Mouse (Mus musculus) megakaryocyte progenitor cell, adult 5-6 weeks (primary cell): ENCODE measurements around the gene Crebbp. TPM values are rescaled to one million over a fixed set of nuclear protein-coding genes. Genes with fewer than 3 reads are reported as not detected.
A peak's percentile ranks its signal among the peaks of the same experiment; 100 is the strongest.
"Not testable (repeated sequence)": the region's sequence is repeated elsewhere in the genome, so short reads cannot be mapped to it uniquely, and the experiment has no call there.

Experiments
- ATAC-seq: replicated peaks from 2 replicates; pipeline ENCODE4 v1.8.0; 2016; ENCODE audit warnings: mild to moderate bottlenecking, moderate TSS enrichment, inconsistent platforms; ENCODE audit not compliant: poor library complexity
- total RNA-seq, 2 experiments: library from RNA; stranded (forward) in 1 of 2; stranded (reverse) in 1 of 2; fragments of 157-497, 149-512 nt in 1 of 2; fragments of 200-1000 nt in 1 of 2; gene quantifications; 2 replicates each; pipeline versions ENCODE4 v1.2.3 to v1.2.4; 2015 to 2017

Gene Crebbp
- total RNA-seq, 2 experiments from 2014 or later: 11.5 to 45.4 TPM

DNA sequence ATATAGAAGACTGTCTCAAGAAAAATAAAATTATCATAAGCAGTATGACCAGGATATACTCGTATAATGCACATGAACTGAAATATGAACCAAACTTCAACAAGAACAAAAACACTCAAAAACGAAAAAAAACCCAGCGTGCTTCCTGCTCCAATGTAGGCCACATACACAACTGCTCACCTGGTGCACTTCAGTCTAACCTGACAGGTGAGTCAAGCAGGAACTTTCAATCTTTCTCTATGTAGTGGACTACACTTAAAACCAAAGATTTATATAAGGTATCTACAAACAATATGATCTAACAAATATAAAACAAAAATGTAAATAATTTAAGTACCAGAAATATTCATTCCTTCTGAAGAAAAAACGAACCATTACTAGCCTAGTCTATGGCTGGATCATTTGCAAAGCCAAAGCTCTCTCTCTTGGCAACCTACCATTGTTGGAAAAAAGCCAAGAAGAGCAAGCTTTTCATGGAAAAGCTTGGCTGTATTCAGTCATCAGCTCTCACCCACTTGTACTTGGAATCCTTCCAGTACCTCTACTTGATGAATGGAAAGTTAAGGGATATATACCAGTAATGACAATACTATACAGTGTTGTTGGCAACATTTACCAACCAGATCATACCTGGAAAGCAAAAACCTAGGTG lies 53.4 kb downstream of the Crebbp start:
- ATAC-seq: no peak

DNA sequence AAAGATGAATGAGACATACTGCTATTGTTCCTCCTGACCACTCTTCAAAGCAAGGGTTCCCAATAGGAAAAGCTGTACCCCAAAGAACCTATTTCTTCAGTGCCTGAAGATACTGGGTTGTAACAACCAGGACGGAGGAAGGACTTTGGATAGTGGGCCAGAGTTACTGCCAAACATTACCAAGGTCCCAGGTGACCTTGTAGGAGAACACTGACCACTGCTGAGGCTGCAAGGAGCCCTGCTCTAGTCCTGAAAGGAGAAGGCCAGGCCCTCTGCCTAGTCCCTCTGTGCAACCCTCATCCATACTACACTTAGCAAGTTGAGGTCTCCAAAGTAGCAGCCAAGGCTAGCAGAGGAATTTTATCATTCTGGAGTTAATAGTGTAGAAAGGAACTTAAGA lies 60.7 kb downstream of the Crebbp start:
- ATAC-seq: no peak

DNA sequence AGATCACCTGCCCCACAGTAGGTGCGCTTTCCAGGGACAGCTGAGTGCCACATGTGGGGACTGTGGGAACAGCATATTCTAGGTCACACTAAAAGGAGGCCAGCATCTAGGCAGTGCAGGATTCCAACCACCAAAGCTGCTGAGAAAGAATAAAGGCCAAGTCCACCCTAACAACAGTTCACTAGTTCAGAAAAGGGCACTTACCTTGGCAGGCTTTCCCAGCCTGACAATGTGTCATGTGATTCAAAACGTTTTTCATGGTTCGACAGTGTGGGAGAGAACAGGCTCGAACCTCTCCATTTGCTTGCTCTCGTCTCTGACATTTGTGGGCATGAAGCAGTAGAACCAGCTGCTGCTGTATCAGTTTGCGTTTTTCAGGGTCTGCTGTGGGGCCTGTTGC lies 75.3 kb downstream of the Crebbp start:
- no peak for ATAC-seq

DNA sequence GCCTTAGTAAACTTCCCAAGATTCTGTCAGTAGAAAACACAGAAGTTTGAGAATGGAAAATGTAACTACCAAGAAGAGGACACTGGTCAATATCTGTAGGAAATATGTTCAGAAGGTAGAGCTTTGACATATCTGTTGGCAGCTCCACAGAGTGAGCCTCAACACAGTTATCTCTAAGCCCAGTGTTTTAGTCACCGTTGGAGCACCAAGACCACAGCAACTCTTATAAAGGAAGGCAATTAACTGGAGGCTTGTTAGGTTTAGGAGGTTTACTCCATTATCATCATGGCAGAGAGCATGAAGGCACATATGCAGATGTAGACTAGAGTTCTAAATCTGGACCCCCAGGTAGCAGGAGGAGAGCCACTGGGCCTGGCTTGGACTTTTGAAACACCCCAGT lies 80.0 kb downstream of the Crebbp start:
- ATAC-seq: peak; percentile 55

DNA sequence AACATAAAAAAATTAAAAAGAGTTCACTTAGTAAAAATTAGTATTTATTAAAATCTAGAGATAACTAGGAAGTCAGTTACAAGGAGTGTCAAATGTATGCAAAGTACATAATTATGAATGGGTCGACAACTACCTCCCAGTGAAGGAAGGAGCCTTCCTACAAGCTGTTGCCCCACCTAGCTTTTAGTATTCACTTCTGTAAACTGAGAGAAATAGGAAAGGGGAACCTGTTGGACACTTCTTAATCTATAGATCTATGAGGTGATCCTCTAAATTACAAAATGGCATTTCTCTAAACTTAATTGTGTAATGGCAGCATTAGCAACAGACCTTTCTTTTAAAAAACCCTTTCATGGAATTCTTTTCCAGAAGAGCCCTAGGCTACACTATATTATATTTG lies 84.9 kb downstream of the Crebbp start:
- peak; percentile 44; the same call in 1 of the 2 replicates for ATAC-seq

DNA sequence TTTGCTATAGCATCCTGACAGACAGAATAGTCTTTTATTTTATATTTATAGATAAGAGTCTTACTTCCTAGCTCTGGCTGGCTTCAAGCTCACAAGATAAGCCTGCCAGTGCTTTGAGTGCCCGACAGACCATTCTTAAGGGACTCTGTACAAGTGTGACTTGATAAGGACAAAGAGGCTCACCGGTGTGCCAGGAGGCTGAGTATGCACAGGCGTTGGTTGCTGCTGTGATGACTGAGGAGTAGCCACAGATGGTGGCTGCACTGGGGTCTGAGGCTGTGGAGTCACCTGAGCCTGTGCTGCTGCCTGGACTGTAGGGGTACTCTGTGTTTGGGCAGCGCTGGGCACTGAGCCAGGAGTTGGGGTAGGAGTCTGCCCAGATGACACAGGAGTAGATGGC lies 96.7 kb downstream of the Crebbp start:
- ATAC-seq: peak; percentile 99

DNA sequence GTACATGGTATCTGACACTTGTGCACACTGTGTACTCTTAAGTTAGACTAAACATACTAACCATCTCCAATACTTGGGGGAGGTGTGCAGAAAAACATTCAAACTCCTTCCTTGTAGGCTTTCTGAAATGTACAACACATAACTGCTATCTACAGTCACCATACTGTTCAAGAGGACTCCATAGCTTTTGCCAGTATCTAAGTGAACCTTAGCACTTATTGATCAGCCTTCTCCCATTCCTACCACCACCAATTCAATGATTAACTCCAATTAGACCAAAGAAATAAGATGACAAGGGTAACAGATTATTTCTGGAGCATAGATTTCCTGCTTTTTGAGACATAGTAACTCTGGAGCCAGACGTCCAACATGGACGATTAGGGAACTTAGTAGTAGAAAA lies 113.4 kb downstream of the Crebbp start:
- ATAC-seq: no peak

DNA sequence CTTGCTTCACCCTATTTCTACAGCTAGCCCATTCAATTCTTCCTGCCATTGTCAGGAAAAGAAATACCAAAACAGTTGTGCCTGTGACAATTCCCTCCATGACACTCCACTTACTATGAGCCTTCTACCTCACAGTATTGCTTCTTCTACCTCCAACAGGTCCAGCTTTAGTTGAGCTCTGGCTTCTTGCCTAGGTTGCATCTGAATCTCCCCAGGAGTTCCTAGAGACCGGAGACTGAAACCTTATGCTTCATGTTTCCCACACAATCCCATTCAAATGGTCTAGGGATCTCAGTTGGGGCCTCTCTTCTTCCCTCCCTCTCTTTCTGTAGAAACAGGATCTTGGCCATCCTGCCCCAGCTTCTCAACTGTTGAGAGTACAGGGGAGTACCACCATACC lies 116.3 kb downstream of the Crebbp start:
- no peak for ATAC-seq

DNA sequence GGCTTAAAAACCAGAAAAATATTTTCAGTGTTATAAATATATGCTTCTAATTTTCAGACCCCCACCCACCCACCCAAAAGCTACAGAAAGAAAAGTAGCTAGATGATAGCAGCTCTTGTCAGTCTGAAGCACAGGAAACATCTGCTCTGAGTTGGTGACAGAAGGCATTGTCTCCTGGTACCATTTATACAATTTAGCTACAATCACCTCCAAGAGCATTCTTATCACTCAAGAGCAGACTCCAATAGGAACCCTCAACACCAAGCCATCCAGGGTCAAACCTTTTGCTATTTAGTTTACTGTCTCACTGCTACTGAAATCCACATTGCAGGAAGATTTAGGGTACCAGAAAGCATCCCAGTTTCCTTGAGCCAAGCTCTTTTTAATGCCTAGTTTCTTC lies 116.9 kb downstream of the Crebbp start:
- peak; percentile 95 for ATAC-seq

DNA sequence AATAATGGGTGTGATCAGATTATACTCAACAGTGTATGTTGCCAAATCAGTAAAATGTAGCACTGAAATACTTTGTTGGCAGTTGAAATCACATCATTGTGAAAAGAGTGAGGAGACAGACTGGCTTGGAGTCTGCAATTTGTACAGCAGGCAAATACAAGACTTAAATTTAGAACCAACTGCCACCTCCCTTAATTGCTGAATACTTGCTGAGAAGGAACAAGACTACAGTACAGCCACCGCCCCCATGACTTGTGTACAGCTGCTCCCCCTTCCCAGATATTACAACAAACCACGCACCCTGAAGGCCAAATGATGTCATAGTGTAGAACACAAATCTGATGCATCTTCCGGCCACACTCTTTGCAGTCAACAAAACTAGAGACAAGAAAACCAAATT lies 117.7 kb downstream of the Crebbp start:
- ATAC-seq: no peak

DNA sequence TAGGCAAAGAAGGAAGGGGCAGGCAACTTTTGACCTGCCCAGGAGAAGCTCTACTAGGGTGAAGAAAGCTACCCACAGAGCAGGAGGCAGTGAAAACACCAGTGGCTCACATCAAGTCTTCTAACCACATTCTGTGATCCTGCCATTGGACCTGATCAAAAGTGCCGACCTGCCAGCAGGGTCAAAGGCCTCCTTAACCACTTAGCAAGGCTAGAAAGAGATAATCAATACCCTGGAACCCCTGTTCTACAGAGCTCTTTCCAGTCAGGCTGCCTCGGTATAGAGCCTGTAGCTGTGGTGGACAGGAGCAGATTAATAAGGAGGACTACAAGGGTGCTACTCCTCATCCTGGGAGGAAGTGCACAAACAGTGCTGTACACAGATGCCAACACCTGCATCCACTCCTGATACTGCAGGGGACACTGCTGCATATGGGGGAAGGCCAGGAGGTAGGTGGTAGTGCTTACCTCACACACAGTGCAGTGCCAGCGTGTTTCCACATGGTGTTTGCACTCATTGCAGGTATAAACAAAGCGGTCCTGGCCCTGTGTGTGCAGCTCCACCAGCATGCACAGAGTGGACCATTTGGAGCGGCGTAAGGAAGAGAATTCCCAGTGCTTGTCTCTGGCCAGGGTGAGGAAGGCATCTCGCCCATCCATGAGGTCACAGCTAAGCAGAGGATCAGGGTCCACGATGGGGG lies 126.4 kb downstream of the Crebbp start:
- no peak for ATAC-seq

DNA sequence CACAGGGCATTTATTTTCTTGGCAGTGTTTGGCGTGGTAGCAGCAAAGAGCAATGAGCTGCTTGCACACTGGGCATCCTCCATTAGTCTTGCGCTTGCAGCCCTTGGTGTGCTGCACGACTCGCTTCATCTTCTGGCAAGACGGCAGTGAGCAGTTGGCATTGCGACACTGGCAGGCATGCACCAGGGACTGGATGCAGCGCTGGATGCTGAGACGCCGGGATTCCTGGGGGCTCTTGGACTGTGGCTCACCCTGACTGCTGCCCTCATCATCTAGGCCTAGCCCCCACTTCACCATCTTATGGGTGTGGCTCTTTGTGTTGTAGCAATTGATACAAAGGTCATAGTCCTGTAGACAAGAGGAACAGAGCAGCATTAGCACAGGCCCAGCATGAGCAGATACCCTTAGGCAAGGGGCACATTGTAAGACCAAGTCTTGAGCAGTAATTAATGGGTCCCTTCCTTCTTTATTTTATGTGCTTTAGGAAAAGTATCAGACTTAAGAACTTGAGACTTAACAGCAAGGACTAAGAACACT lies 127.9 kb downstream of the Crebbp start:
- no peak for ATAC-seq

DNA sequence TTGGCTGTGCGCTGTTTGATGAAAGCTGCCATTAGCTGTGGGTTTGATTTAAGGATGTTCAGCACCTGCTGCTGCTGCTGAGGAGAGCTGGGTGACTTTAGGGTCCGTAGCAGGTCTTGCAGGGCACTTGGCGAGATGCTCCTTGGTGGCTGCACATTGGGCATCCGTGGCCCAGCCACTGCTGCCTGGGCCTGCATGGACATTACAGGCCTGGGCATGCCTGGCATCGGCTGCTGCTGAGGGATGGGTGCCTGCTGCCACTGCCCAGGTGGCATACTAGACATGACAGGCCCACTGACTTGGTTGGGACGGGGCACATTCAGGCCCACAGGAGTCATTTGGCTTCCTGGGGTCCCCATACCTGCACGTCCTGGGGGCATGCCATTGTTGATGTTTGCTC lies 128.7 kb downstream of the Crebbp start:
- ATAC-seq: no peak

DNA sequence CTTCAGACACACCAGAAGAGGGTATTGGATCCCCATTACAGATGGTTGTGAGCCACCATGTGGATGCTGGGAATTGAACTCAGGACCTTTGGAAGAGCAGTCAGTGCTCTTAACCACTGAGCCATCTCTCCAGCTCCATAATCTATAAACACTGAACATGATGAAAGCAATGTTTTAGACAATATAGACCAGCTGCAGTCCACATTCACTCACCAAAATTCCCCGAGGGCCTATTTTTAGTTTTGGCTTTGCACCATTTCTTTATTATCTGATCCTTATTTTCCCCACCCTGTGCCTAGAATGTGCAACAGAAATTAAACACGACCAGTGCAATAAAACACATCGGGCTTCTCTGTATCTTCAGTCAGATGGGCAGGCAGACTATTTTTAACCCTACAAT lies 133.4 kb downstream of the Crebbp start:
- not testable (repeated sequence) for ATAC-seq

DNA sequence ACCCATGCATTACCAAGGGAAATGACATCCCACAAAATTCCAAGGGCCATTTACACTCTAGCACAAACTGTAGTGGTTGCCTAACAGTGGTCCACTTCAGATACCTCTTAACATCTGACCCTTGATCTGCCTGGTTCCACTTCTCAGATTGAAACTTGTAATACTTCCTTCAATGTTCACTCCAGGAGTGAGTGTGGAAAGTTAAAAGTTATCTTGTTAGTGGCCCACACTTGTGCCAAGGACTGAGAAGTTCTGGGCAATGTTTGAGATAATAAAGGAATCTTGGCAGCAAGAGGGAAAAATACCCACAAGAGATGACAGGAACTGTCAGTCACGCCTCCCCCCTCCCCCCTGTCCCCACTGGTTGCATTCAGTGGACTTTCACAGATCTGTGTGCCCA lies 134.1 kb downstream of the Crebbp start:
- ATAC-seq: no peak

DNA sequence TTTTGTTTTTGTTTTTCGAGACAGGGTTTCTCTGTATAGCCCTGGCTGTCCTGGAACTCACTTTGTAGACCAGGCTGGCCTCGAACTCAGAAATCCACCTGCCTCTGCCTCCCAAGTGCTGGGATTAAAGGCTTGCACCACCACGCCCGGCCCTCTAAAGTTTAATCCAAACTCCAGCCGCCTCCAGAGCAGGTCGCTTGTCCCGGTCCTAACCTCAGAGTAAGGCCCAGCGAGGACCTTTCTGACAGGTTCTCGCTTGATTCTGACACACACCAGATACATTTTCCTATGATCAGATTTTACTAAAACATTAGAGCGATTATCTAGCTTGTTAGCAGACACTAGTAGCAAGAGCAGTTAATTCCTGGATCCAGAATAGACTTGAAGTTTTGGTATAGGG lies 135.5 kb downstream of the Crebbp start:
- ATAC-seq: not testable (repeated sequence)

DNA sequence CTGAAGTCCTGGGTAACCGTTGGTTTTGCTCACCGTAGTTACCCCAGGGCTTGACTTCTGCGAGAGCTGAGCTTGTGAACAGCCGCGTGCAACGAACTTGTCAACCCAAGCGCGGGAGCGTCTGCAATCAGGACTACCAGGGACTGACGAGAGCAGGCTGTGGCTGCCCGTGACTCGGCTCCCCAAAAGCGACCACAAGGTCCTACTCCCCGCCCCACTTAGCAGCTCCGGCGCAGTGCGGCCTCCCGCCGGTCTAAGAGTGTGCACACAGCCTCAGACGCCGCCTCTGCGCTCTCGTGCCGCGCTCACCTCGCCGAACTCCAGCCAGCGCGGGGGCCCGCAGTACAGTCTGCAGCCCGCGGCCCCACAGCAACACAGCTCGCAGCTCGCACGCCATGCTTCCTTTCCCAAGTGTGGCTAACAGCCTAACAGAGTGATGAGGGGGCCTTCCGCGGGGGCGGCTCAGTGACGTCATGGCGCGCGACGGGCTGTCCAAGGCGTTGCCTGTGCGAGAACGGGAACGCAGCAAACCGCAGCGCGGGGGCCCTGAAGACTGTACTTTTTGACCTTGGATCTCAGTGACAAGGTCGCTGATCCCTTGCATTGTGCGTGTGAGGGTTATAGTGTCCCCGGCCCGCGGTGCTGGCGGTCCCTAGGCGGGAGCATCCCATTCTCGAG lies 136.3 kb downstream of the Crebbp start, which contains the start of gene Trap1:
Trap1 (minus strand) TSS at position 444 of the 678 bp plus-strand sequence.
- peak; percentile 82 for ATAC-seq

DNA sequence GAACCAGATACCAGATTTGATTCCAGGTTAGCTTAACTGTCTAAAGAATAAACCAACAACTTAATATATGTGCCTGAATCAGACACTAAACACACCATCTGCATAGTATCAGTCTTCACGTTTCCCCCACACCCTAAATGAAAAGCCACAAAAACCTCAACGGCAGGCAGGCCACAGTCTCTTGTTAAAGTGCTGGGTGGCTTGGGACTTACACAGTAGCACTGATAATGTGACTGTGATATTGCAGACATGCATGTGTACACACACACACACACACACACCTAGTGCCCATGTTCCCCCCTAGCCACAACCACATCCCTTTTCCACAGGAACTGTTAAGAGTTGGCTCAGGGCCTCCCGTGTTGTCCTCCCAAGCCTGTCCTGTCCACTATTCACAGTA lies 139.0 kb downstream of the Crebbp start:
- ATAC-seq: peak; percentile 76

DNA sequence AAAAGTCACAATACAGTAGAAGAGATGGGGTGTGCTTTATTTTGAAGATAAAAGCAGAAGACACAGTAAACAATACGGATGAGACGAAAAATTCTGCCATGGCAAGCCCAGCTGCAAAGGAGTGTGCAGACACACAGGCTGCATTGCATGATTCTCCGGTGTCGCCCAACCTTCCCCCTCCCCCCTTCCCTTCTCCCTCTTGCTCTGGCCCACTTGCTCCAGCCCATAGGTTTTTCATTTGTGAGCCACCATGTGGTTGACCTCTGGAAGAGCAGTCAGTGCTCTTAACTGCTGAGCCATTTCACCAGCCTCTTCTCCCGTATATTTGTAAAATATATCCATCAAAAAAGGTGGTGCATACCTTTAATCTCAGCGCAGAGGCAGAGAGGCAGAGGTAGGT lies 139.5 kb downstream of the Crebbp start:
- no peak for ATAC-seq

DNA sequence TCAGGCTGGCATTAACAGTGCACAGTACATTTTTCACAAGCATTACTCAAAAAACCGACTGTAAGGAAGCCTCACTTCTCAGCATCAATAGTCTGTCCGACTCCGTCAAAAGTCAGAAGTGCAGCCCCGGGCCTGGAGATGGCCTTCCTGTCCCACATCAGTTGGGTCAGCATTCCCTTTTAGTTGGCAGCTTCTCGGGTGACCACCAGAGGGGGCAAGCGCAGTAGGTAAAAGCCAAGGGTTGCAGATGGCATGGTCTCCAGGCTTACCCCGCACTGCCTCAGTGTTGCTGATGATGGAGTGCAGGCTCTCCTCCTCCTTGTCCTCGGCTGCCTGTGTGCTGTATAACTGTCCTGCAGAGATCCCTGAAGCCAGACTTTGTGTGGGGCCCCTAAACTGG lies 145.2 kb downstream of the Crebbp start:
- ATAC-seq: peak; percentile 99

DNA sequence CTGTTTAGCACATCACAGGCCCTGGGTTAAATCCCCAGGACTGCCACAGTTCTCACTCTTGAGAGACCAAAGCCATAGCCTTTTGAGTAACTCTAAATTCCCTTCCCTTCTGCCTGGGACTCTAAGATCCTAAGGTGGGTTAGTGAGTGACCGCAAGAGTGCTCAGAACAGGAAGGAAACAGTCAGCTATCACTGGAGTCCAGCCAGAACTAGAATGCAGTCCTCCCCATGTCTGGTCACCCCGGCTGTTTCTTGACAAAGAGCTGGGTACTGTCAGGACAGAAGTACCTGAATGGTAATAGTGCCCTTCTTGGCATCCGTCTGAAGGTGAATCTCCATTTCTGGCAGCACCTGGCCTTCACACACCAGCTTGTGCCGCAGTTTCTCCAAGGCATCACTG lies 148.9 kb downstream of the Crebbp start:
- ATAC-seq: no peak

DNA sequence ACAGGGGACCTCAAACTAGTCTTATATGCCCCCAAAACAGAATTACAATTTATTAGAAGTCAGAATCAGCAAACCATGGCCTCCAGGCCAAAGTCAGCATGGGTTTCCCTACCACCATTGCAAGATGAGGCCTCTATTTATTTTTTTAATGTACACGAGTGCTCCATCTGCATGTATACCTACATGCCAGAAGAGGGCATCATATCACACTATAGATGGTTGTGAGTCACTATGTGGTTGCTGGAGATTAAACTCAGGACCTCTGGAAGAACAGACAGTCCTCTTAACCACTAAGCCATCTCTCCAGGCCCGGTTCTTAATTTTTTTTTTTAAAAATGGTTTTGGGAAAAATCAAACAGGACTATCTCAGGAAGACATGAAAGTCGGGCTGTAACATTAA lies 160.0 kb downstream of the Crebbp start:
- no peak for ATAC-seq
